Mouse (Mus musculus) liver, postnatal 0 days (tissue): ENCODE results near the gene Cep295nl. TPM values are rescaled to one million over a fixed set of nuclear protein-coding genes. Genes with fewer than 3 reads are reported as not detected.

Experiments
- ATAC-seq: fragments of 200-750 bp; cut with Nextera tagmentation; 2 replicates; pipeline ENCODE4 v1.8.0; 2017; ENCODE audit warnings: mild to moderate bottlenecking, moderate library complexity
- DNase-seq: peaks from one replicate; pipeline ENCODE4 v3.0.0-alpha.2; 2016
- H3K27ac ChIP-seq: fragments of 300-500 bp; sonication (generic); 2 replicates; pipeline ENCODE4 v1.5.1; 2014; ENCODE audit warnings: antibody characterized with exemption, moderate library complexity, mild to moderate bottlenecking, low read depth
- H3K27me3 ChIP-seq: fragments of 300-500 bp; sonication (generic); 2 replicates; pipeline ENCODE4 v1.6.1; 2014; ENCODE audit warnings: low read length, control low read depth, mixed read lengths; ENCODE audit not compliant: insufficient read depth
- H3K36me3 ChIP-seq: fragments of 300-500 bp; sonication (generic); replicated peaks from 2 replicates; pipeline ENCODE4 v1.6.1; 2014; ENCODE audit warnings: mild to moderate bottlenecking, control low read depth, low read length, moderate library complexity, mixed read lengths; ENCODE audit not compliant: insufficient read depth
- H3K4me1 ChIP-seq: fragments of 300-500 bp; sonication (generic); 2 replicates; pipeline ENCODE4 v1.6.1; 2014; ENCODE audit warnings: antibody characterized with exemption, mild to moderate bottlenecking, control low read depth; ENCODE audit not compliant: insufficient read depth
- H3K4me2 ChIP-seq: fragments of 300-500 bp; sonication (generic); 2 replicates; pipeline ENCODE4 v1.6.1; 2014; ENCODE audit warnings: low read depth, mild to moderate bottlenecking, low read length, moderate library complexity, mixed read lengths
- H3K4me3 ChIP-seq: fragments of 300-500 bp; sonication (generic); 2 replicates; pipeline ENCODE4 v1.5.1; 2014; ENCODE audit warnings: low read depth, low read length
- H3K9ac ChIP-seq: fragments of 300-500 bp; sonication (generic); replicated peaks from 2 replicates; pipeline ENCODE4 v1.6.1; 2014; ENCODE audit warnings: mild to moderate bottlenecking, moderate library complexity
- H3K9me3 ChIP-seq: fragments of 300-500 bp; sonication (generic); 2 replicates; pipeline ENCODE4 v1.6.1; 2016; ENCODE audit warnings: mild to moderate bottlenecking, control low read depth, low read length, mixed read lengths
- CTCF ChIP-seq: sonication (generic); IDR thresholded peaks from 2 replicates; pipeline ENCODE4 v1.5.1; 2016; ENCODE audit warnings: antibody characterized with exemption, low read depth
- EP300 ChIP-seq: IDR thresholded peaks from 2 replicates; pipeline ENCODE4 v1.6.1; 2016; ENCODE audit warnings: antibody characterized with exemption, low read depth, mild to moderate bottlenecking
- WGBS: fragments of 180-500 bp; shearing (Covaris S2); extraction: QIAGEN DNeasy Blood & Tissue Kit; methylation state at CpG from one replicate; pipeline ENCODE4 v1.1.7; 2014; ENCODE audit not compliant: insufficient replicate concordance; 5-methylcytosine and 5-hydroxymethylcytosine counted together
- polyA plus RNA-seq: library from polyadenylated mRNA; unstranded; fragments of >200 nt; fragmentation: Nextera tagmentation; extraction: Ambion mirVana; gene quantifications from 2 replicates; pipeline ENCODE4 v1.2.1, GENCODE M21; 2015

The Cep295nl gene
- polyA plus RNA-seq, 1 experiment from 2014 or later = 0.05 TPM

GRCm38 (mm10) chr11:118375006-118375405 is 32.7 kb upstream of the Cep295nl start:
- H3K9me3 ChIP-seq = no peaks in the 10 kb centered on the region
- TF ChIP-seq EP300 = no peak
- peak; percentile 12; the same call in 1 of the 2 replicates for TF ChIP-seq CTCF
- DNase-seq (no peak), ATAC-seq (no peak)
- H3K27me3 ChIP-seq = no peaks in the 10 kb centered on the region
- H3K36me3 ChIP-seq = no peaks in the 10 kb centered on the region
- H3K4me1 ChIP-seq = no peaks in the 10 kb centered on the region
- H3K4me2 ChIP-seq = no peak overlapping the region
- H3K9ac ChIP-seq = no peak overlapping the region
- no peak overlapping the region for H3K27ac ChIP-seq
- no peak overlapping the region for H3K4me3 ChIP-seq

GRCm38 (mm10) chr11:118374506-118374905 is 32.2 kb upstream of the Cep295nl start:
- Histone ChIP-seq H3K27me3 (no peaks in the 10 kb centered on the region), H3K9me3 (no peaks in the 10 kb centered on the region), H3K4me1 (no peaks in the 10 kb centered on the region), H3K4me3 (no peak overlapping the region), H3K36me3 (no peaks in the 10 kb centered on the region), H3K27ac (no peak overlapping the region), H3K9ac (no peak overlapping the region), H3K4me2 (no peak overlapping the region)
- ATAC-seq (no peak), DNase-seq (no peak)
- no peak for TF ChIP-seq EP300
- TF ChIP-seq CTCF = no peak
- WGBS = 61% methylated on average over 5 of the region's 5 CpGs

GRCm38 (mm10) chr11:118372641-118373040 is 30.3 kb upstream of the Cep295nl start:
- Histone ChIP-seq H3K9me3 (no peaks in the 10 kb centered on the region), H3K36me3 (no peaks in the 10 kb centered on the region), H3K27ac (no peak overlapping the region), H3K27me3 (no peaks in the 10 kb centered on the region), H3K9ac (no peak overlapping the region), H3K4me2 (no peak overlapping the region), H3K4me1 (no peaks in the 10 kb centered on the region), H3K4me3 (no peak overlapping the region)
- ATAC-seq (no peak), DNase-seq (no peak)
- 60% methylated on average over 7 of the region's 7 CpGs for WGBS
- TF ChIP-seq CTCF (no peak), EP300 (no peak)

GRCm38 (mm10) chr11:118371876-118372275 is 29.6 kb upstream of the Cep295nl start:
- Histone ChIP-seq H3K27me3 (no peaks in the 10 kb centered on the region), H3K4me2 (no peak overlapping the region), H3K4me1 (no peaks in the 10 kb centered on the region), H3K9me3 (no peaks in the 10 kb centered on the region), H3K36me3 (no peaks in the 10 kb centered on the region), H3K9ac (no peak overlapping the region), H3K27ac (no peak overlapping the region), H3K4me3 (no peak overlapping the region)
- 83% methylated on average over 7 of the region's 7 CpGs for WGBS
- no peak for ATAC-seq
- DNase-seq = no peak
- TF ChIP-seq CTCF = no peak
- no peak for TF ChIP-seq EP300

GRCm38 (mm10) chr11:118369657-118370056 is 27.4 kb upstream of the Cep295nl start:
- ATAC-seq = no peak
- TF ChIP-seq CTCF (no peak), EP300 (no peak)
- Histone ChIP-seq H3K9me3 (no peaks in the 10 kb centered on the region), H3K4me1 (no peaks in the 10 kb centered on the region), H3K9ac (no peak overlapping the region), H3K27me3 (no peaks in the 10 kb centered on the region), H3K27ac (no peak overlapping the region), H3K36me3 (no peaks in the 10 kb centered on the region), H3K4me2 (no peak overlapping the region), H3K4me3 (no peak overlapping the region)
- no peak for DNase-seq
- 56% methylated on average over 8 of the region's 8 CpGs for WGBS

GRCm38 (mm10) chr11:118369251-118369650 is 27.0 kb upstream of the Cep295nl start:
- 70% methylated on average over 5 of the region's 5 CpGs for WGBS
- Histone ChIP-seq H3K36me3 (no peaks in the 10 kb centered on the region), H3K9me3 (no peaks in the 10 kb centered on the region), H3K27ac (no peak overlapping the region), H3K4me3 (no peak overlapping the region), H3K27me3 (no peaks in the 10 kb centered on the region), H3K4me2 (no peak overlapping the region), H3K9ac (no peak overlapping the region), H3K4me1 (no peaks in the 10 kb centered on the region)
- DNase-seq (no peak), ATAC-seq (no peak)
- TF ChIP-seq CTCF (no peak), EP300 (no peak)

GRCm38 (mm10) chr11:118368330-118368729 is 26.0 kb upstream of the Cep295nl start:
- Histone ChIP-seq H3K4me2 (no peak overlapping the region), H3K27ac (no peak overlapping the region), H3K9ac (no peak overlapping the region), H3K9me3 (no peaks in the 10 kb centered on the region), H3K36me3 (no peaks in the 10 kb centered on the region), H3K4me1 (0 out of 2 replicates have a peak, but pooled peaks cover 2% of the 10 kb centered on the region), H3K4me3 (no peak overlapping the region), H3K27me3 (no peaks in the 10 kb centered on the region)
- TF ChIP-seq EP300 (no peak), CTCF (peak; percentile 55)
- 58% methylated on average over 3 of the region's 3 CpGs for WGBS
- DNase-seq = peak; percentile 52
- ATAC-seq = no peak
